Mouse (Mus musculus): Measurements from ENCODE around the gene Gm3336.

GRCm38 (mm10) chr8:70699834-70700554, 18.3 kb upstream of the Gm3336 start:
- TF ChIP-seq USF2 (conservative IDR thresholded peaks at IDR 0.05; ENCODE audit: low read depth, low read length) (no peak), CTCF (conservative IDR thresholded peaks at IDR 0.05 in 1 of 2, IDR thresholded peaks at IDR 0.05 in 1 of 2; ENCODE audit: low read depth in 2 of 2, low read length in 2 of 2) (no peak), BHLHE40 (IDR thresholded peaks at IDR 0.05; ENCODE audit: low read depth, low read length) (no peak), ZMIZ1 (IDR thresholded peaks at IDR 0.05; ENCODE audit: low read depth, low read length) (no peak; the same call in 1 of the 2 replicates), ZC3H11A (IDR thresholded peaks at IDR 0.05; ENCODE audit: low read depth, low read length) (no peak), POLR2AphosphoS2 (IDR thresholded peaks at IDR 0.05; ENCODE audit: low read depth, low read length) (no peak), NELFE (IDR thresholded peaks at IDR 0.05; ENCODE audit: low read depth, low read length) (no peak), POLR2A (IDR thresholded peaks at IDR 0.05; ENCODE audit: low read depth, low read length) (peak; percentile 39; the same call in 1 of the 2 replicates), ZKSCAN1 (IDR thresholded peaks at IDR 0.05; ENCODE audit: borderline replicate concordance, low read depth, low read length) (no peak), ETS1 (conservative IDR thresholded peaks at IDR 0.05; ENCODE audit: low read depth, low read length) (no peak)

Data from CH12.LX (cell line).